Mouse (Mus musculus) granulocyte monocyte progenitor cell, adult 5-6 weeks (primary cell): Measurements from ENCODE around the gene Ifi202b. TPM values are rescaled to one million over a fixed set of nuclear protein-coding genes. Genes with fewer than 3 reads are reported as not detected.
A peak's percentile ranks its signal among the peaks of the same experiment; 100 is the strongest.
"Not testable (repeated sequence)": the region's sequence is repeated elsewhere in the genome, so short reads cannot be mapped to it uniquely, and the experiment has no call there.

Source experiments
- ATAC-seq: replicated peaks from 2 replicates; pipeline ENCODE4 v1.8.0; 2016; ENCODE audit warnings: mild to moderate bottlenecking, moderate TSS enrichment, inconsistent platforms; ENCODE audit not compliant: poor library complexity, severe bottlenecking
- total RNA-seq, 2 experiments: library from RNA; stranded (forward) in 1 of 2; stranded (reverse) in 1 of 2; fragments of 200-712, 200-1000 nt in 1 of 2; fragments of >200 nt in 1 of 2; fragmentation: Nextera tagmentation in 1 of 2; gene quantifications; 2 replicates each; pipeline ENCODE4 v1.2.3; 2014 to 2017

Gene Ifi202b
- total RNA-seq (2014; fragmentation: Nextera tagmentation) (not detected in 2 replicates), total RNA-seq (2017) (not detected in 2 replicates)

- ATAC-seq = not testable (repeated sequence)
These were observed at the start of gene Ifi202b for GRCm38 (mm10) chr1:173982694-173983305. TSS of gene Ifi202b (minus strand) at chr1:173982744.

GRCm38 (mm10) chr1:174031698-174032097, 49.2 kb upstream of the Ifi202b start, which contains the start of gene Ifi205:
TSS of gene Ifi205 (minus strand) at chr1:174031810.
- ATAC-seq = peak; percentile 40

GRCm38 (mm10) chr1:174007050-174007449, 24.5 kb upstream of the Ifi202b start:
- ATAC-seq = peak; percentile 65

- ATAC-seq = peak; percentile 95
These were observed 22.0 kb upstream of the Ifi202b start for GRCm38 (mm10) chr1:174004352-174005109.

- ATAC-seq = no peak
These were observed 12.5 kb upstream of the Ifi202b start for GRCm38 (mm10) chr1:173995003-173995402.

GRCm38 (mm10) chr1:173981038-173981437, 1.5 kb downstream of the Ifi202b start:
- not testable (repeated sequence) for ATAC-seq

- peak; percentile 99 for ATAC-seq
These were observed 4.9 kb downstream of the Ifi202b start for GRCm38 (mm10) chr1:173977622-173978021.

GRCm38 (mm10) chr1:173973111-173973510, 9.4 kb downstream of the Ifi202b start:
- ATAC-seq = no peak

- not testable (repeated sequence) for ATAC-seq
These were observed 21.1 kb downstream of the Ifi202b start for GRCm38 (mm10) chr1:173961491-173961890.

GRCm38 (mm10) chr1:173959998-173960397, 22.5 kb downstream of the Ifi202b start:
- ATAC-seq = not testable (repeated sequence)

- not testable (repeated sequence) for ATAC-seq
These were observed 26.6 kb downstream of the Ifi202b start for GRCm38 (mm10) chr1:173955839-173956527.

GRCm38 (mm10) chr1:173955071-173955796, 27.3 kb downstream of the Ifi202b start:
- no peak for ATAC-seq

GRCm38 (mm10) chr1:173953563-173953962, 29.0 kb downstream of the Ifi202b start:
- no peak for ATAC-seq

- peak; percentile 100 for ATAC-seq
These were observed 33.5 kb downstream of the Ifi202b start for GRCm38 (mm10) chr1:173949044-173949443.

GRCm38 (mm10) chr1:173942780-173943066, 39.8 kb downstream of the Ifi202b start:
- not testable (repeated sequence) for ATAC-seq

- peak; percentile 57 for ATAC-seq
These were observed 40.4 kb downstream of the Ifi202b start, which contains the start of the genes Mndal and Ifi203 for GRCm38 (mm10) chr1:173941924-173942779. TSS of gene Mndal (minus strand) at chr1:173942491. TSS of gene Ifi203 (minus strand) at chr1:173942672.

- peak; percentile 67 for ATAC-seq
These were observed 41.0 kb downstream of the Ifi202b start for GRCm38 (mm10) chr1:173941522-173941921.

GRCm38 (mm10) chr1:173919279-173919678, 63.3 kb downstream of the Ifi202b start:
- ATAC-seq = 0 out of 2 replicates have a peak, but pooled peaks have one; percentile 22

- ATAC-seq = no peak
These were observed 68.0 kb downstream of the Ifi202b start for GRCm38 (mm10) chr1:173914559-173914958.
